Mouse (Mus musculus): ENCODE data around the gene Smad3.

DNA sequence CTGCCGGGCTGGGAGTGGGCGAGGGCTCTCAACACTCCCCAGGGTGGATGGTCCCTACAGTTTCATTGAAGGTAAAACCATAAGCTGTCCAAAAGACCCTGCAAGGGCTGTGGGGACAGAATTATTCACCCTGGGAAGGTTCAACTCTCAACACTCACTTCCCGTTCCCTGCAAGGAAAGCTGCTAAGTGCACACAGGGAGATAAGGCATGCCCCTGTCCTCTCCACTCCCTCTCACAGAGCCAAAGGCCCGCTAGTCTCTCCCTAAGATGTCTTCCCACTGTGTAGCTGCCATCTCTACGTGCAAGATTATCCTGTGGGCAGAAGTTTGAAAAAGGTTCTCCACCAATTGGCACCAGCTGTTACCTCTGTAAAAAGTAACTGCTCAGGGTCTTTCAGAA lies 60.2 kb downstream of the Smad3 start:
- TF ChIP-seq POLR2A (IDR thresholded peaks at IDR 0.05; ENCODE audit: control insufficient read depth, low read depth, low read length) (no peak), CTCF (IDR thresholded peaks at IDR 0.05; ENCODE audit: control insufficient read depth, insufficient read depth, insufficient replicate concordance, low read depth, low read length) (no peak)
